Mouse (Mus musculus) embryonic facial prominence, embryonic 12.5 days (tissue): Measurements from ENCODE around the gene Snd1. TPM values are rescaled to one million over a fixed set of nuclear protein-coding genes. Genes with fewer than 3 reads are reported as not detected.

Experiments
- ATAC-seq: fragments of 200-750 bp; cut with Nextera tagmentation; 2 replicates; pipeline ENCODE4 v1.8.0; 2017; ENCODE audit not compliant: insufficient number of reproducible peaks, insufficient read depth, low FRiP score, low TSS enrichment
- H3K27ac ChIP-seq: fragments of 300-500 bp; sonication (generic); 2 replicates; pipeline ENCODE4 v1.5.1; 2016; ENCODE audit warnings: mild to moderate bottlenecking
- H3K27me3 ChIP-seq: fragments of 300-500 bp; sonication (generic); 2 replicates; pipeline ENCODE4 v1.6.1; 2016; ENCODE audit warnings: mild to moderate bottlenecking, moderate library complexity
- H3K36me3 ChIP-seq: fragments of 300-500 bp; sonication (generic); 2 replicates; pipeline ENCODE4 v1.6.1; 2016; ENCODE audit warnings: mild to moderate bottlenecking
- H3K4me1 ChIP-seq: fragments of 300-500 bp; sonication (generic); 2 replicates; pipeline ENCODE4 v1.6.1; 2016
- H3K4me2 ChIP-seq: fragments of 300-500 bp; sonication (generic); replicated peaks from 2 replicates; pipeline ENCODE4 v1.6.1; 2016; ENCODE audit warnings: mild to moderate bottlenecking, moderate library complexity
- H3K4me3 ChIP-seq: fragments of 300-500 bp; sonication (generic); 2 replicates; pipeline ENCODE4 v1.5.1; 2016; ENCODE audit warnings: mild to moderate bottlenecking
- H3K9ac ChIP-seq: fragments of 300-500 bp; sonication (generic); 2 replicates; pipeline ENCODE4 v1.6.1; 2016; ENCODE audit warnings: mild to moderate bottlenecking, moderate library complexity
- H3K9me3 ChIP-seq: fragments of 300-500 bp; sonication (generic); 2 replicates; pipeline ENCODE4 v1.6.1; 2016; ENCODE audit warnings: mild to moderate bottlenecking, moderate library complexity
- WGBS: fragments of 180-500 bp; shearing (Covaris S2); methylation state at CpG from one replicate; pipeline ENCODE4 v1.1.7; 2016; 5-methylcytosine and 5-hydroxymethylcytosine counted together
- polyA plus RNA-seq: library from polyadenylated mRNA; unstranded; fragments of >200 nt; fragmentation: Nextera tagmentation; extraction: Ambion mirVana; gene quantifications from 2 replicates; pipeline ENCODE4 v1.2.1, GENCODE M21; 2016

The Snd1 gene
- polyA plus RNA-seq, result 126 and 133 TPM in 2 replicates

DNA sequence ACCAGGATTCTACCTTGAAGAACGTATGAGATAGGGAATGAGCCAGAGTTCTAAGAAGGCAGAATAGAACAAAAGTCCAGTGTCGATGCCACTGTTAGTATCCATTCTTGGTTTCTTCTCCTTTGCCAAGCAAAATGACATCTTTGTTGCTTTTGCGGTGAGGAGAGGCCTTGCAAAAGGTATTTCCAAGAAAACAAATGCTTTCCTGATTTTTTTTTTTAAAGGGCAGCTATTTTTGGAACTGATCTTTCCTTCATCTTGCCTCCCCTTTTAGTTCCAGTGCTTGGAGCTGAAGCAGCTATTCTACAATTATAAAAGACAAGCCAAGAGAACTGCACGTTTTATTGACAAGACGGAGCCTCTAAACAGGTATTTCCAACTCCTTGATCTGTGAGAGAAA is at the start of gene Snd1:
Gene Snd1, plus strand, starts transcription at position 301 of the 400 bp plus-strand sequence.
- no peak within 1 kb of the TSS for H3K27ac ChIP-seq
- H3K4me1 ChIP-seq, result no peaks in the 10 kb centered on the region
- no peak within 1 kb of the TSS for H3K9ac ChIP-seq
- no peaks in the 10 kb centered on the region for H3K27me3 ChIP-seq
- no peaks in the 10 kb centered on the region for H3K9me3 ChIP-seq
- H3K36me3 ChIP-seq, result no peaks in the 10 kb centered on the region
- no peak within 1 kb of the TSS for H3K4me2 ChIP-seq
- WGBS, result 80% methylated on average over 5 of the region's 5 CpGs
- no peak within 1 kb of the TSS for H3K4me3 ChIP-seq
- ATAC-seq, result no peak

DNA sequence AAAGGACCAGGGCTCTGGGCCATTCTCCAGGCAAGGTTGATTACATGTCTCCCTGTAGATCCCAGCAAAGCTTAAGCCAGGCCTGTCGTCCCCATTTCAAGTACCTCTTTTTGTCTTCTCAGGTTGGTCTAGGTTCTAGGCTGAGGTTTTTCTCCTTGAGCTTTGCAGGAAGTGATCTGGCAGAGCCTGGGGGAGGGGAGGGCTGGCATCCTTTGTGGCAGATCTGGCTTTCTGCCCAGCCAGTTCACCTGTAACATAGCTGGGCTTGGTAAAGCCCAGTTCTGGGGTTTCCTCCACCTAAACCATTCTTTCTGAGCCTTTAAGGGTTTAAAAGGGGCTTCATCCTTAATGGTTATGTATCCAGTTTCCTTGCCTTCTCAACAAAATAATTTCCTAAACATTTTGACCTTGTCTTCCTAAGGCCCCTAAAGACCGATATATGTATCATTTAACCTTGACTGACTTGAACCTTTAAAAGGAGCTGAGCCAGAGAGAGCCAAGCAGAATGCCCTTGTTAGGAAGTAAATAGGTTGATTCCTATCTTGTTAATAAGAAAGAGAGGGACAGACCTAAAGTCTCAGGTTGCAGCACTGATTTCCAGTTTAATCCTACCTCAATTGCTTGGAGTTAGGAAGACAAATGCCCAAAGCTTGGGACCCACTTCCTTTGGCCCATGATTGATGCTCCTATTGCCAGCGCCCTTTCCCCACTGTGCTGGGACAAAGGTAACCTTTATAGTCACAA is 47.7 kb upstream of the Snd1 start, which contains the start of gene Fscn3:
Gene Fscn3, plus strand, starts transcription at position 694 of the 744 bp plus-strand sequence.
- no peak within 1 kb of the TSS for H3K9ac ChIP-seq
- H3K27ac ChIP-seq, result no peak within 1 kb of the TSS
- ATAC-seq, result no peak
- no peaks in the 10 kb centered on the region for H3K9me3 ChIP-seq
- WGBS, result 77% methylated on average over 3 of the region's 3 CpGs
- no peak within 1 kb of the TSS for H3K4me3 ChIP-seq
- peaks cover 15% of the 10 kb centered on the region for H3K36me3 ChIP-seq
- peaks cover 10% of the 10 kb centered on the region; the same call in 1 of the 2 replicates for H3K4me1 ChIP-seq
- H3K27me3 ChIP-seq, result no peaks in the 10 kb centered on the region
- H3K4me2 ChIP-seq, result no peak within 1 kb of the TSS

DNA sequence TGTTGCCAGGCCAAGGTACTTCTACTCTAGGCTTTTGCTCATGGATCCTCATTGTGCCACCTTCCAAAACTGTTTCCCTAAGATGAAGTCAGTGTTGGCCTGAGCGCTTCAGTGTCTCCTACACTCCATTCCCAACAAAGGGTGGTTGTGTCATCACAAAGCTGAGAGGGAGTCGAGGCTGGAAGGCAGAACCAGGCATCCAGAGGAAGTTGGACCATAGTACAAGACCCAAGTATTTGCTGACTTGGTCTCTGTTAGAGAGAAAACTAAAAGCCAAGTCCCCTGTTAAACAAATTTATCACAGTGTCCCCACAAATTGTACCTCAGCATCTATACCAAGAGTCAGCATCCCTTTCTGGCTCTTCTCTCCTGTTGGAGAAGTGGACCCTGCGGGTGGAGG is 46.6 kb upstream of the Snd1 start, which contains the start of gene Gcc1:
Gene Gcc1, minus strand, starts transcription at position 101 of the 400 bp plus-strand sequence.
- ATAC-seq, result no peak
- no peak within 1 kb of the TSS for H3K4me3 ChIP-seq
- no peak within 1 kb of the TSS for H3K27ac ChIP-seq
- peaks cover 15% of the 10 kb centered on the region for H3K36me3 ChIP-seq
- no peak within 1 kb of the TSS for H3K9ac ChIP-seq
- peaks cover 9% of the 10 kb centered on the region; the same call in 1 of the 2 replicates for H3K4me1 ChIP-seq
- no peaks in the 10 kb centered on the region for H3K9me3 ChIP-seq
- WGBS, result 82% methylated on average over 3 of the region's 3 CpGs
- no peak within 1 kb of the TSS for H3K4me2 ChIP-seq
- H3K27me3 ChIP-seq, result no peaks in the 10 kb centered on the region

DNA sequence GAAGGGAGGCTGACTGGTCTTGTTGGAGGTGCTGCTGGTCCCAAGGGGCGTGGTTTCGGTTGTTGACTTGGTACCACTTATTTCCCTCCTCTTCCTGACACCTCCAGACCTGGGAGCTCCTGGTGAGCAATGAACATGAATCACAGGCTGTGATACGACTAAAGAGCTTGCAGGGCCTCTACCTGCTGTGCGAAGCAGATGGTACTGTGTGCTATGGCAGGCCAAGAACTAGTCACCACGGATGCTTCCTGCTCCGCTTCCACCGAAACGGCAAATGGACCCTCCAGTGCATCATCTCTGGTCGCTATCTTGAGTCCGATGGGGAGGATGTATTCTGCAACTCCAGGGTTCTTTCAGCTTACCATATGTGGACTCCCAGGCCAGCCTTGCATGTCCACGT is 45.1 kb upstream of the Snd1 start:
- H3K9ac ChIP-seq, result no peak overlapping the region
- H3K36me3 ChIP-seq, result peaks cover 15% of the 10 kb centered on the region
- H3K4me3 ChIP-seq, result no peak overlapping the region
- WGBS, result 88% methylated on average over 11 of the region's 11 CpGs
- H3K27ac ChIP-seq, result no peak overlapping the region
- H3K27me3 ChIP-seq, result no peaks in the 10 kb centered on the region
- H3K9me3 ChIP-seq, result no peaks in the 10 kb centered on the region
- peaks cover 2% of the 10 kb centered on the region; the same call in 1 of the 2 replicates for H3K4me1 ChIP-seq
- H3K4me2 ChIP-seq, result no peak overlapping the region
- no peak for ATAC-seq

DNA sequence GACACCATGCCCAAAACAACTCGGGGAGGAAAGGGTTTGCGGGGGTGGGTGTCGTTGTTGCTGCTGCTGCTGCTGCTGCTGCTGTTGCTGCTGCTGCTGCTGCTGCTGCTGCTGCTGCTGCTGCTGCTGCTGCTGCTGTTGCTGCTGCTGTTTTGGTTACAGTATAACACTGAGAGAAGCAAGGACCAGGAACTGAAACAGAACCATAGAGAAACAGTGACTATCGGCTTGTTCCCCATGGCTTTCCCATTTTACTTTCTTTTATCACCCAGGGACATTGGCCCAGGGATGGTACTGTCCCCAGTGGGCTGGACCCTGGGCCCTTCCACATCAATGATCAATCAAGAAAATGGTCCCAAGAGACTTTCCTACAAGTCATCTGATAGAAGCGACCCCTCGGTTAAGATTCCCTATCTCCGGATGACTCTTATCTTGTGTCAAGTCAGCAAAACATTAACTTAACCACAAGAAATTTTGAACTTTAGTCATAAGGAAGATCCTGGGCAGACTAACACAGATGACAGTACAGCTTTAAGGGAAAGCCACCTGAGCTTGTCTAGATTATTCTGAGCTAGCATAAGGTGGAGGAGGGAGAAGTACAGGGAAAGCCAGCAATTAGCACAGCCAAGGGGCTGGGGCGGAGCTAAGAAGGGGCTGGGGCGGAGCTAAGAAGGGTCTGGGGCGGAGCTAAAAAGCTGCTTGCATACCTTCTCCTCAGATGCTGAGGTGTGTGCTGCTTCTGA is 44.0 kb upstream of the Snd1 start:
- Histone ChIP-seq H3K9me3 (no peaks in the 10 kb centered on the region), H3K4me1 (no peaks in the 10 kb centered on the region), H3K4me2 (no peak overlapping the region), H3K27me3 (no peaks in the 10 kb centered on the region), H3K9ac (no peak overlapping the region), H3K36me3 (peaks cover 10% of the 10 kb centered on the region), H3K4me3 (no peak overlapping the region), H3K27ac (no peak overlapping the region)
- WGBS, result 78% methylated on average over 10 of the region's 10 CpGs
- no peak for ATAC-seq

DNA sequence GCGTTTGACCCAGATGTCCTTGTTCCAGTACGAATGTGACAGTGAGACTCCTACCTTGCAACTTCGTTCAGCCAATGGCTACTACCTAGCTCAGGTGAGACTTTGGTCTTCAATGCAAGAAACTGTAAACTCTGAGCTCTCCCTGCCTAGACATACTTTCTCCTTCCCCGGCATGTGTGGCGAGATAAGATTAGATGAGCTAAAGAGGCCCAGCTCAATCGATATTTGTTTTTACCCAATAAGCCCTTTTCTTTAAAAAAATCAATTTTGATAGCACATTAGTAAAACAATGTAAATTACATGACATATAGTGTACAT is 43.4 kb upstream of the Snd1 start:
- Histone ChIP-seq H3K9me3 (no peaks in the 10 kb centered on the region), H3K27ac (no peak overlapping the region), H3K9ac (no peak overlapping the region), H3K27me3 (no peaks in the 10 kb centered on the region), H3K4me3 (no peak overlapping the region), H3K4me2 (no peak overlapping the region), H3K4me1 (no peaks in the 10 kb centered on the region), H3K36me3 (peaks cover 6% of the 10 kb centered on the region; the same call in 1 of the 2 replicates)
- 72% methylated on average over 6 of the region's 6 CpGs for WGBS
- ATAC-seq, result no peak

DNA sequence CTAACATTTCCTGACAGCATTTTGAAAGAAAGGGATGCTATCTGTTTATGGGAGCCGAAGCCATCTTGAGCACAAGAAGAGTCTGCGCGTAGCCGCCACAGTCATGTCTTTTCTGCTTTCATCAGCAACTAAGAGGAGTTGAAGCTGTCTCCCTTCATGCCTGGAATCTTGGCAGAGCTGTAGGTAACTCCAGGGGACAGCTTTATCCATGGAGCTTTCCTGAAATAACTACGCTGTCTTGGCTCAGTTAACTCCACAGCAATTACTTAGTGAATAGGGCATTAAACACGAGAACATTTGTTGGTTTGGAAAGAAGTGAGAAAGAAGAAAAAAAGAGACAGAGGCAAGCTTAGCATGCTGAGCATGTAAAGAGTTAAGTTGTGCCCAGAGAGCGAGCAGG is 27.0 kb upstream of the Snd1 start:
- no peak overlapping the region for H3K9ac ChIP-seq
- H3K4me2 ChIP-seq, result no peak overlapping the region
- peaks cover 32% of the 10 kb centered on the region for H3K27me3 ChIP-seq
- H3K9me3 ChIP-seq, result no peaks in the 10 kb centered on the region
- WGBS, result 81% methylated on average over 7 of the region's 7 CpGs
- H3K4me3 ChIP-seq, result no peak overlapping the region
- H3K4me1 ChIP-seq, result peaks cover 6% of the 10 kb centered on the region; the same call in 1 of the 2 replicates
- ATAC-seq, result no peak
- no peak overlapping the region for H3K27ac ChIP-seq
- no peaks in the 10 kb centered on the region for H3K36me3 ChIP-seq

DNA sequence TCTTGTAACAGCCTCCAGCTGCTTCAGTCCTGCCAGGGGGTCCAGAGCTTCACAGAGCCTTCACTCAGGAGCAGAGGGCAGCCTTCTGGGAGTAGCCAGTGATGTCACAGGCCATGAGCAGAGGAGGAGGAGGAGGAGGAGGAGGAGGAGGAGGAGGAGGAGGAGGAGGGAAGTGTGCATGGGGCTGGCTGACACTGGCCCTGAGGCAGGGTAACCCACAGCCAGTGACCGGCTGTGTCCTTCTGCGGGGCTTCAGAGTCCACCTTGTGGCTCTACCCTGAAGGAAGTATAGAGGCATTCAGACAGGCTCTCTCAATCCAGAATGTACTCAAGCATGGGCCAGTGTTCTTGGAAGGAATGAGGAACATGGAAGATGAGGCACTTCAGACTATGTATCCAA is 25.7 kb upstream of the Snd1 start, which contains the start of gene Pax4:
Gene Pax4, minus strand, starts transcription at position 101 of the 400 bp plus-strand sequence.
- Histone ChIP-seq H3K9ac (no peak within 1 kb of the TSS), H3K27ac (no peak within 1 kb of the TSS), H3K4me1 (peaks cover 6% of the 10 kb centered on the region; the same call in 1 of the 2 replicates), H3K36me3 (no peaks in the 10 kb centered on the region), H3K27me3 (peaks cover 36% of the 10 kb centered on the region), H3K9me3 (no peaks in the 10 kb centered on the region), H3K4me3 (no peak within 1 kb of the TSS), H3K4me2 (no peak within 1 kb of the TSS)
- no peak for ATAC-seq
- WGBS, result 70% methylated on average over 2 of the region's 2 CpGs

DNA sequence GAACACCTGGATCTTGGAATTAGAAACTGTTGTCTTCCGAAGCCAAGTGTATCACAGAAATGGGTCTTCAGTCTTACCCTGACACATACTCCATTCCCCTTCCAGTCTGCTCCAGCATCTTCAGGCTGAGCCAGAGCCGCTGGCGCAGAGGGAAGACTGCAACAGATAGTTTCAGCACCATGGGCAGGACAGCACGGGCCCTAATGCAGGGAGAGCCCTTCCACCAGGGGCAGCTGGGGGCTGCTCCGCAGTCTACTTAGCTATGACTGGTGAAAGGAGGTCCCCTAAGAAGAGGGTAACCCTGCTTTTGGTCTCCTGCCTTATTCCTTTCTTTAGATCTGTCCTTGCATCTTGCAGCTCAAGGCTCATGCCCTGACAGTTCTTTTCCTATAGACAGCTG is 24.5 kb upstream of the Snd1 start:
- no peak overlapping the region for H3K27ac ChIP-seq
- H3K4me1 ChIP-seq, result peaks cover 6% of the 10 kb centered on the region; the same call in 1 of the 2 replicates
- no peaks in the 10 kb centered on the region for H3K9me3 ChIP-seq
- peaks cover 36% of the 10 kb centered on the region for H3K27me3 ChIP-seq
- no peak for ATAC-seq
- WGBS, result 16% methylated on average over 5 of the region's 5 CpGs
- no peaks in the 10 kb centered on the region for H3K36me3 ChIP-seq
- H3K9ac ChIP-seq, result no peak overlapping the region
- H3K4me3 ChIP-seq, result no peak overlapping the region
- no peak overlapping the region for H3K4me2 ChIP-seq

DNA sequence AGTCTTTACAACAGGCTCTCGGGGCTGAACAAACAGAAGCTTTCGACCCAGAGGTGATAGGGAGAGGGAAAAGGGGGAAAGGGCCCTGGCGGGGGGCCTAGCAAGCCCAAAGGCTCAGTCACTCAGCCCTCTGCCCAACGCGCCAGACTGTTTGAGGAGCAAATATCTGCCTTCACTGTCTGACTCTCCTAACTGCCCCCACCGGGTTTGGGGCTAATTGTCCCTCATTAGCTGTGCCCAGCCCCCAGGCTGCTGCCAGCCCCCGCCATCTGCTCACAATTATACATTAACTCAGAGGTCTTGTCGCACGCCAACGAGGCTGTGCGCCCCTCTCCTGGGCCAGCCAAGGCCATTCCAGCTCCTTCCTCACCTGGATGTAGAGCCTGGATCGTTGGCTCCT is 24.0 kb upstream of the Snd1 start:
- Histone ChIP-seq H3K4me2 (no peak overlapping the region), H3K9ac (no peak overlapping the region), H3K36me3 (no peaks in the 10 kb centered on the region), H3K9me3 (no peaks in the 10 kb centered on the region), H3K27ac (no peak overlapping the region), H3K4me3 (no peak overlapping the region), H3K4me1 (peaks cover 6% of the 10 kb centered on the region; the same call in 1 of the 2 replicates), H3K27me3 (peaks cover 36% of the 10 kb centered on the region)
- WGBS, result 1% methylated on average over 12 of the region's 12 CpGs
- ATAC-seq, result no peak

DNA sequence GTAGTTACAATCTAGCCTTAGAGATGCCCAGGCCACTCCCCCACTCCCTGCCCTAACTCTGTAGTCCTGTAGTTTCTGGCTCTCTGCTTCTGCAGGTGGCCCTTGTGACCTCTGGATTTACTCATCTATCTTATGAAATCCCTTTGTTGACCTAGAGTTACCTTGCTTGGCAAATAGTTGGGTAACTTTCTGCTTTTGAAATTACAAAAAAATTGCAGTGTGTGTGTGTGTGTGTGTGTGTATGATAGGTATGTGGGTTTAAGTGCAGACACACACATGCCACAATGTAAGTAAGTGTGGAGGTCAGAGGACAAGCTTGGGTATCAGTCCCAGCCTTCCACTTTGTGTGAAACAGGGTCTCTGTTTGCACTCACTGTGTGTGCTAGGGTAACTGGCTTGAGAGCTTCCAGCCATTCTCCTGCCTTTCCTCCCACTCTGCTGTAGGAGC is 15.7 kb upstream of the Snd1 start:
- Histone ChIP-seq H3K36me3 (no peaks in the 10 kb centered on the region), H3K27me3 (no peaks in the 10 kb centered on the region), H3K9ac (no peak overlapping the region), H3K4me2 (no peak overlapping the region), H3K4me3 (no peak overlapping the region), H3K4me1 (no peaks in the 10 kb centered on the region), H3K9me3 (no peaks in the 10 kb centered on the region), H3K27ac (no peak overlapping the region)
- ATAC-seq, result no peak

DNA sequence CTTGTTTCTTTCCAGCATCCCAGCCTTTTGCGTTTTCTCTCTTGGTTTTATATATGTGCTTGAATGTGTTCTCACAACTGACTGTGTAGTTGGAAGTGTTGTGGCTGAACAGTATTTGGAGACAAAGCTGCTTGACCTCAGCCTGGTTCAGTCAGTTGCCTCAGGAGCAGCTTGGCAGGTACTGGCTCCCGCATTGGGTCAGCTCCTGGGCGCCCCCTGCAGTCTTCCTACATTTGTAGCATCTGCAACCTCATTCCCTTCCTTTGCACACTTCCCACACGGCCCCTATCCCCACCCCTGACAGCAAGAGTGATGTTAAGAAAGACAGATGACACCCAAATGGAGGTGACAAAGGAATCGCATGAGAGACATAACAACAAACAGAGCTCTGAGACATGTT is 14.4 kb upstream of the Snd1 start:
- 13% methylated on average over 5 of the region's 5 CpGs for WGBS
- H3K4me3 ChIP-seq, result no peak overlapping the region
- no peak overlapping the region for H3K4me2 ChIP-seq
- no peak overlapping the region for H3K27ac ChIP-seq
- H3K4me1 ChIP-seq, result no peaks in the 10 kb centered on the region
- no peak for ATAC-seq
- no peak overlapping the region for H3K9ac ChIP-seq
- no peaks in the 10 kb centered on the region for H3K9me3 ChIP-seq
- H3K36me3 ChIP-seq, result no peaks in the 10 kb centered on the region
- no peaks in the 10 kb centered on the region for H3K27me3 ChIP-seq
